Mouse (Mus musculus) neutrophil, adult 65 days (primary cell): Measurements from ENCODE around the gene Gzmb. TPM values are rescaled to one million over a fixed set of nuclear protein-coding genes. Genes with fewer than 3 reads are reported as not detected.

Experiments
- total RNA-seq: library from RNA; stranded (reverse); gene quantifications from 2 replicates; pipeline ENCODE4 v1.2.4, GENCODE M21; 2023

Gene Gzmb
- 0.27 and 0.76 TPM in 2 replicates for total RNA-seq

GRCm38 (mm10) chr14:56262153-56262552 lies at the start of gene Gzmb:
TSS of gene Gzmb (minus strand) at chr14:56262260.

GRCm38 (mm10) chr14:56234556-56234955 lies 27.5 kb downstream of the Gzmb start, which contains the start of gene Gzmc:
TSS of gene Gzmc (minus strand) at chr14:56234656.

GRCm38 (mm10) chr14:56211317-56211716 lies 50.7 kb downstream of the Gzmb start, which contains the start of gene Gzmf:
TSS of gene Gzmf (minus strand) at chr14:56211417.

Other genes starting within 250 kb of the Gzmb start
- not detected in 2 replicates for gene Mcpt1, start 244.3 kb downstream of the Gzmb start, total RNA-seq
- gene Mcpt9, start 231.8 kb downstream of the Gzmb start, total RNA-seq = not detected in 2 replicates
- gene Mcpt2, start 220.2 kb downstream of the Gzmb start, total RNA-seq = not detected in 2 replicates
- not detected in 2 replicates for gene Mcpt4, start 199.9 kb downstream of the Gzmb start, total RNA-seq
- gene Mcpt8, start 177.0 kb downstream of the Gzmb start, total RNA-seq = 83.0 and 87.4 TPM in 2 replicates
- gene Ctsg, start 159.7 kb downstream of the Gzmb start, total RNA-seq = 123 and 127 TPM in 2 replicates
- not detected in 2 replicates for gene Gzme, start 141.6 kb downstream of the Gzmb start, total RNA-seq
- gene Gzmd, start 129.7 kb downstream of the Gzmb start, total RNA-seq = not detected in 2 replicates
- not detected in 2 replicates for gene Gzmg, start 102.7 kb downstream of the Gzmb start, total RNA-seq
- not detected in 2 replicates for gene Gzmn, start 87.7 kb downstream of the Gzmb start, total RNA-seq
- gene Gzmf, start 50.8 kb downstream of the Gzmb start, total RNA-seq = not detected in 2 replicates
- gene Gzmc, start 27.6 kb downstream of the Gzmb start, total RNA-seq = not detected in 2 replicates
- not detected in 2 replicates for gene Atp12a, start 102.8 kb upstream of the Gzmb start, total RNA-seq
- gene Rnf17, start 140.3 kb upstream of the Gzmb start, total RNA-seq = 0.41 TPM in 1 of 2 replicates, not detected in the other